Mouse (Mus musculus) liver (tissue): ENCODE data around the gene Mob2.

Experiments used
- DNase-seq: peaks from one replicate; pipeline ENCODE4 v3.0.0-alpha.2; 2020; ENCODE audit warnings: mixed read lengths

Mob2 gene

DNA sequence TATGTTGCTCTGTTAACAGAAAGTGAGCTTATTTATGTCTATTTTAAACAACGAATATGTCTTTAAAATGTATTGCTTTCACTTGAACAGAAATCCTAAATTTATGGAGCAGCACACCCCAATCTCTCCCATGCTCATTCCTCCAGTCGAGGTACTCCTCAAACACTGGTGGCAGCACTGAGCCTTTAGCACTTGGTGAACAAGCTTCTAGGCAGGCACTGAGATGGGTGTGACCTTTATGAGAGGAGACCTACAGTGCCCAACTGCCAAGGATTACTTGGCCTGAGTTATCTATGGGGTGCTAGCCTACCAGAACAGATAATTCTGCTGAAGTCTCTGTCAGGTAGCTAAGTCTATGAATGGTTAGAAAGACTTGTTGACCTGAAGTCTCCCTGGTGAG lies 41.2 kb downstream of the Mob2 start:
- peak; percentile 42 for DNase-seq

DNA sequence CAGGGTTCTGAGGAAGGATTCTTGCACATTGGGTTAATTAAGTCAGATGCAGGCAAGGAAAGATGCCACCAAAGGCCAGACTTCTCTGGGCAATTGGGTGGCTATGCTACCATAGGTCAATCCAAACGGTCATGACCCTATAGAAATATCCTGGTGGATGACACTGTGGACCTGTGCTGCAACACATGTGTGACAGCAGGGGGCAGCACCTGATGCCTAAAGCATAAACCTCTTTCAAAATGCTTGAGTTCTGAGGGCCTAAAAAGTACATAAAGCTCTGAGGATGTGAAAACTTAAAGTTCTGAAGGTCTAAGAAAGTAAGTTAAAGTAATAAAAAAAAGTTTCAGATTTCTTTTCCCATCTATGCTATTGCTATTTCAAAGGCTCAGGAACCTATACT lies 44.3 kb downstream of the Mob2 start:
- DNase-seq: peak; percentile 55

DNA sequence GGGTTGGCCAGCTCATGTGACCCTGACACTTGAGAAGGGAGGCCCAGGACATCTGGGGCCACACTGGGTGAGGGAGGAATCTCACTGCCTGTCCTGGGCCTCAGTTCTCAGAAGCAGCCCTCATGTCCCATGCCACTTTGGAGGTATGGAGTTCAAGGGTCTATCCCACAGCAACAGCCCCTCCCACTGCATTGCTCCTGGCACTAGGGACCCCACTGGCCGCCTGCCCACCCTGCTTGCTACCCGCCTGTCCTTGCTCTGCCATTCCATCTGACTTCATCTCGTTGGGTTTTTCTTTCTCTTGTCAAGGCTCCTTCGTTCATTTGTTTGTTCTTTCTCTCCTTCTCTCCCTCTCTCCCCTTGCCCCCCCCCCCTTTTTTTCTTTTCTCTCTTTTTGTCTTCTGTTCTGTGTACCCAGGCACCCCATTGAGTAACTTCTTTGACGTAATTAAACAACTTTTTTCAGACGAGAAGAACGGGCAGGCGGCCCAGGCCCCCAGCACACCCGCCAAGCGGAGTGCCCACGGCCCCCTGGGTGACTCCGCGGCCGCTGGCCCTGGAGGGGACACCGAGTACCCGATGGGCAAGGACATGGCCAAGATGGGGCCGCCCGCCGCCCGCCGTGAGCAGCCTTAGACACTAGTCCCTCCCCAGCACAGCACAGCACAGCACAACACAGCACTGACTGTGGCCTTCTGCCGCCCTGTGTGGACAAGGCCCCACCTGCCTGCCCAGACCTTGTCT lies 59.1 kb downstream of the Mob2 start:
- DNase-seq: no peak

DNA sequence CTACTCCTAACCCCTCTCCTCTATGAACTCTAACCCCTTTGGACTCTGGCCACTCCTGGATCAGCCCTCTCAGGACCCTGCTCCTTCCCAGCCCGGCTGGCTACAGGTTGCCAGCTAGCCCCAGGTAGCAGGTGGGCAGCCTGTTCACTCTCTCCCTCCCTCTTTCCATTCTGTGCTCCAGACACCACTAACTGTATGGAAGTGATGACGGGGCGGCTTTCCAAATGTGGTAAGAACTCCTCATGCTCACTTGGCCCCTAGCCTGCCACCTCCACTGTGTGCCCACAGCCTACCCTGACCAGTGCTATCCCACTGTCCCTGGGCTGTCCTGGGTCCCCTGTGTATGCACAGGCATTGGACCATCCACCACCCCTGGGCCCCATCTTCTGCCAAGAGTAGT lies 60.2 kb downstream of the Mob2 start:
- no peak for DNase-seq

DNA sequence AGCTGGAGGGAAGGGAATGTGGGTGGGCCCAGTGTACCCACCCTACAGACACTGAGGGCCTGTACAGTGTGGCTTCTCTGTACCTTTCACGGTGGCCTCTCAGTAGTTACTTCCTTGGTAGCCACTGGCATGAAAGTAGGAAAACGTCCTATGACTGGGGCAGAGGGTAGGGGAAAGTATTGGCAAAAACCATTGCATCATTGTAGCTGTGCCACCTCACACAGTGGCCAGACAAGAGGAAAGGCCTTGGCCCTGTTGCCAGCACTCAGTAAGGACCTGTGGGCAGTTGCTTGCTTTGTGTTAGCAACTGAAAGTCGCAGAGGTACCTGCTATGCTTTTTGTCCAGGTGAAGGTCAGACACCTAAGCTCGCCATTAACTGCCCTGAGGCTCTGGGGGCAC lies 66.7 kb downstream of the Mob2 start:
- DNase-seq: no peak

DNA sequence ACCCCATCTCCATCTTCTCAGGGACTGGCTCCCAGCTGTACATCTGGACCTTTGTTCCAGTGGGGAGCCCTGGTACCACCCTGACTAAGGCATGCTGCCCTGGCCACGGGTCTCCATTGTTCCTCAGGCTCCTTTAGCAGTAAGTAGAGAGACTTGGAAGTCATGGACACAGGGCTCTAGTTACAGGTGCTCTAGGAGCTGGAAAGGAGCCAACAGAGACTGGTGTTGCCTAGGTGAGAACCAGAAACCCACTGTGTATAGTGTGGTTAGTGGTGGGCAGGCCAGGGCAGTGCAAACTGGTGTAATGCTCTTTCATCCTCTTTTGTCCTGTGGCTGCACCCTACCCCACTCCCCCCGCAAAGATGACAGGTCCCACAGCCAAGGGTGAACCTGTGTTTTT lies 69.7 kb downstream of the Mob2 start:
- DNase-seq: no peak

DNA sequence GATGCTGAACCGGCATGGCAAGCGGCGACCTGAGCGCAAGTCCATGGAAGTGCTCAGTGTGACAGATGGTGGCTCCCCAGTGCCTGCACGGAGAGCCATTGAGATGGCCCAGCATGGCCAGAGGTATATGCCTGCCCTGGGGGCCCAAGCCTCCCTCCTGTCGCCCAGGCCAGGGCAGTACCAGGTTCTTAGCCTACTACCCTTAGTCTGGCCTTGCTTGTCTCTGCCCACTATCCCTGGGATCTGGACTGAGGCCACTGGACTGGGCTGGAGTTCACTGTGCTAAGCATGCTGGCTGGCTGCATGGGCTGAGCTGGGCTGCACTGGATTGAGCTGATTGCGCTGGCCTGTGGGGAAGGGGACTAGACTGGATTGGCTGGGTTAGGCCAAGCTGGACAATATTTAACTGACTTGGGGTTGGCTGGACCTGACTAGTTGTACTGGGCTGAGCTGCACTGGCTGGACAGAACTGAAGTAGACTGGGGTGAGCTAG lies 72.5 kb downstream of the Mob2 start:
- peak; percentile 24 for DNase-seq

DNA sequence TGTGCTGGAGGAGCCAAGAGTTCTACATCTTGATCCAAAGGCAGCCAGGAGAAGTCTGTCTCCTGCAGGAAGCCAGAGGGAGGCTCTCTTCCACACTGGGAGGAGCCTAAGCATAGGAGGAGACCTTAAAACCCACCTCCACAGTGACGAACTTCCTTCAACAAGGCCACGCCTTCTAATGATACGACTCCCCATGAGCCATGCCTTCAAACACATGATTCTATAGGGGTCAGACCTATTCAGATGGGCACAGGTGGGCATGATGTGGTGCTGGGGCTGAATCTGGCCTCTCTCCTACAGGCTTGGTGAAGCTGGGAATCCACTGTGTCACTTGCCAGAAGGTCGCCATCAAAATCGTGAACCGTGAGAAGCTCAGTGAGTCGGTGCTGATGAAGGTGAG lies 79.6 kb downstream of the Mob2 start:
- DNase-seq: no peak

DNA sequence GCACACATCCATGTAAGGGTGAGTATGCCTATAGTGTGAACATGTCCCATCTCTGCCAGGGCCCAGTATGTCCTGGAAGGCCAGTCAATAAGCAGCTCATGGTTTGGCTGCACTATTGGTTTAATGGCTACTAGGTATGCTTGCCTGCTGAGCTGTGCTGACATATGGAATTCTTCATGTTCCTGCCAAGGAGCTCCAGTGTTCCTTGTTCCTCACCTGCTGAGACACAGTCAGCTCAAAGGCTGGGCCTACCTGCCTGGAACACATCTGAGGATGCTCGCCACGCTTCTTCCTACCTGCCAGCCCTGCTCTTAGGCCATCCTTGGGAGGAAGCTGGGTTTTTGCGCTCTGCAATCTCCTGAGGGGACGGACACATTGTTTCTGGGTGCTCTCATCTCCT lies 81.6 kb downstream of the Mob2 start:
- no peak for DNase-seq

DNA sequence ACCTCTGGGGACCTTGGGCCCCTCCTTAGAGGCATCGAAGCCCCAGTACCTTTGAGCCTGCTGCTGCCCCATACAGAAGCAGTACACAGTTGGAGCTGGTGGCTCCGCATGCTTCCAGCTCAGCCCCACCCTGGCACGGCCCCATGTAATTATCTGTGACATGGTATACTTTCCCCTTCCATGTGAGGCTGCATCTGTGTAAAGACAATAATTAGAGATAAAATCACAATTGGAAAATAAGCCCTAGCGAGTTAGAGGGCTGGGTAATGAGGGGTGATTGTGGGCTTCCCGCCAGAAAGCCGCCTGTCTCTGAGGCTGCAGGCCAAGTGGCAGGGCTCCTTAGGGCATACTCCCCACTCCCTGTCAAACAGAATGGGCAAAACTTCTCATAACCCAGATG lies 82.9 kb downstream of the Mob2 start:
- no peak for DNase-seq

DNA sequence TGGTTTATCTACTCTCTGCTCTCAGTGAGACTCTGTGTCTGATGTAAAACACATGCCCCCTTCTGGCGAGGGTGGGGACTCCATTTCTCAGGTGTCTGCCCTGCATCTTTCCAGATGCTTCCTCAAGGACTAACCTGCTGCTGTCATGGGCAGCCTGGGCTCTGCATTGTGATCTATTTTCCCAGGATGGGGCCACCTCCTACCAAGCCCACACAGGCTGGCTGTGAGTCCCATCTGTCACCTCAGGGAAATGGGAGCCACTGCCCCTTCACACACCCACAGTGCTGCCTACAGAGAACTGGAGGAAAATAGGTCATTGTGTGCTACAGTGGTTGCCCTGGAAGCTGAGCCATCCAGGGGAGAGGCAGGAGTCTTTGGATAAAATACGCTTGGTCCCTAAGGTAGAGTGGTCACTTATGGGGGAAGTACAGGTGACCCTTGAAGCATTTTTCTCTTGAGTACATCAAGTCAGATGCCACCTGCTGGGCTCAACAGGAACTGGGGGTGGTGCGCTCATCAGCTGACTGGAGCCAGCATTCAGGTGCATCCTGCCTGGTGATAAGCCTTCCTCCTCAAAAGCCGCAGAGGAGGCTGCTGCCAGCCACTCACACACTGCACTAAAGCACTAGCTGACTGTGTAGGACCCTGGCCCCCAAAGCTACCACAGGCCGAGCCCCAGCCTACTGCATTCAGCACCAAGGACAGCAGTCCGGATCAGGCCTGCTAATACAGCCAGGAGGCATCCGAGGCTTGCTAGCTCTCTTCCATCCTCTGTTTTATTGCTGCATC lies 87.8 kb downstream of the Mob2 start:
- peak; percentile 36 for DNase-seq

DNA sequence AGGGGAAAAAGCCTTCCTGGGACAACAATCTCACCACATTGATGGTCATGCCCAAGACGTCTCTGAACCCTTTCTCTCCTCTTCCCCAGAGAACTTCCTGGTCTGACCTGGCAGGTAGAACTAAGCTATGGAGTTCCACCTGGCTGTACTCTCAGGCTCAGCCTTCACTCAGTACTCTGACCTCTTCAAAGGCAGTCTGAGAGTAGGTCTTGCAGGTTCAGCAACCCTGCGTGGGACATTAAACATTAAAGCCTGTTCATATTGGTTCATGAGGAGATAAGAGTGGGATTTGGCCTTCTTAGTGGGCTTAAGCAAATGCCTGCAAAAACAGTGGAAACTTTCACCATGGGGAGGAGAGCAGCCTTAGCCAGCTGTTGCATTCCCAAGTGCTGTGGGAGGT lies 94.6 kb downstream of the Mob2 start:
- DNase-seq: no peak

DNA sequence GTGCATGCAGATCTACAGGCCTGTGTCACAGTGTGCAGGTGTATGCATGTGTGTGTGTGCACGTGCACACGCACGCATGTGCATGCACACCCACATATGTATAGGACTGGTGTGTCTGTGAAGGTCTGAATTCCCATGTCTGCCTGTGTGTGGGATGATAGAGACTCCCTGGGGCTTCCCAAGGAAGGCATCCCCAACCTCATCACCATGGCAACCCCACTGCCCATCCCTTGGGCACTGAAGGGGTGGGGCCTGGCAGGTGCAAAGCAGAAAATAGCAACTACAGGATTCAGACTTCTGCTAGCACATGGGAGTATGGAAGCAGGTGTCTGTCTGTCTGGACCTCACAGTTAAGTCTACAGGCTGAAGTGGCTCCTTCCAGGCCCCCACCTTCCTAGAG lies 98.3 kb downstream of the Mob2 start:
- DNase-seq: no peak

DNA sequence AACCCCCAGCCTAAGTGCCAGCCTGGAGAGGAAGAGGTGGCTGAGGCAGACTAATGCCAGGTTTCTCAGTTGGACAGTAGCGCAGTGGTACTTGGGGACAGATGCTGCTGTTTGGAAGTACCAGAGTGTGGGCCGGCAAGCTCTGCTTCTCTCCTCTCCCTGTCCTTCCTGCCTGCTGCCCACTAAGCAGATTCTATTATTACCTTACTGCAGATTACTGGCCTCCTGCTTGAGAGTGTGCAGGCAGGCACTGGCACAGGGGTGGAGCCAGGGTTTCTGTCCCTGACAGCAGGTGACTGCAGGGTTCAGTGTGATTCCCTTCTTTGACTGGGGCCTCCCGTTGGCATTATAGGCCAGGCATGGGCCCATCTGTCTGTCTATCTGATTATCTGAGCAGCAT lies 99.4 kb downstream of the Mob2 start:
- DNase-seq: no peak

DNA sequence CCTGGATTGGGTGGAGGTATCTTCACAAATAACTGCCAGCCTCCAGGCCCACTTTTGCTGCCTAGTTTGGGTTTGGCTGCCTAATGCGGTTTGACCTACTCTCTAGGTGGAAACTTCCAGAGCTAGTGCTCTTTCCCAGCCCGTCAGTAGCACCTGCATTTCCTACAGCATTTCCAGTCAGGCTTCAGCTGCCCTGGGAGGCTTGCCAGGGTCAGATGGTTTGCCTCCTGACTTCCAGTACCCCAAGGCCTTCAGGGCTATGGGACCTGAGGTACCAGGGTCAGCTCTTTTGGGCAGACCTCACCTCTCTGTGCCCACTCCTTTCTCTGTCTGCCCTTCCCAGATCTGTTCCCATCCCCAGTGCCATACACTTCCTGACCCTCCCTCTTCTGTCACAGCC lies 99.9 kb downstream of the Mob2 start:
- no peak for DNase-seq

DNA sequence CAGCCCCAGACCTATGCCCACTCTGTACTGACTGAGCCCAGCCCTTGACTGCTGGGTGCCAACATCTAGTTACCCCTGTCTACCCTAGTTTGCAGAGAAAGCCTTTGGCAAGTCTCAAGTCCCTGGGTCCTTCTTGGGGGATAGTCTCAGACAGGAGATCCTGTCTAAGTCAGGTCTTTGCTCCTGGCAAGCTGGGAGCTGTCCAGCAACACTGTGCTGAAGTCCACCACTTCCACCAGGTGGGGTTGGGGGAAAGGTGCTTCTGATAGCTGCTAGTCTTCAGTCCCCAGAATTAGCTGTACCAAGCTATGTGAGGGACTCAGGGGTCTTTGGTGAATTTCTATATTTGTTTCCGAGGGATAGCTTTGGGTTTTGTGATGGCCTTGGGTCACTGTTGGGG lies 101.7 kb downstream of the Mob2 start:
- no peak for DNase-seq
